Mouse (Mus musculus) liver, adult 2 months (tissue): ENCODE data around the gene Maml3. TPM values are rescaled to one million over a fixed set of nuclear protein-coding genes. Genes with fewer than 3 reads are reported as not detected.

ENCODE experiments used
- DNase-seq: peaks from one replicate; pipeline ENCODE4 v3.0.0-alpha.2; 2011; ENCODE audit warnings: low read depth, low spot score; ENCODE audit errors: extremely low read depth
- H3K27ac ChIP-seq: fragments of 200-500 bp; replicated peaks from 2 replicates; pipeline ENCODE4 v1.5.1; 2012; ENCODE audit warnings: low read depth, mild to moderate bottlenecking, control low read depth, inconsistent platforms, low read length; ENCODE audit not compliant: insufficient read depth
- H3K27me3 ChIP-seq: fragments of 200-500 bp; 2 replicates; pipeline ENCODE4 v1.6.1; 2012; ENCODE audit warnings: mild to moderate bottlenecking, moderate library complexity, low read length, inconsistent platforms; ENCODE audit not compliant: control insufficient read depth, insufficient read depth
- H3K36me3 ChIP-seq: fragments of 200-500 bp; 2 replicates; pipeline ENCODE4 v1.6.1; 2012; ENCODE audit warnings: low read length, inconsistent platforms; ENCODE audit not compliant: control insufficient read depth, insufficient read depth
- H3K4me1 ChIP-seq: fragments of 200-500 bp; 2 replicates; pipeline ENCODE4 v1.6.1; 2011; ENCODE audit warnings: low read length; ENCODE audit not compliant: control insufficient read depth, insufficient read depth
- H3K4me3 ChIP-seq: fragments of 200-500 bp; 2 replicates; pipeline ENCODE4 v1.5.1; 2011; ENCODE audit warnings: low read depth, mild to moderate bottlenecking, control low read depth, low read length, moderate library complexity; ENCODE audit not compliant: insufficient read depth
- H3K79me2 ChIP-seq: fragments of 200-500 bp; 2 replicates; pipeline ENCODE4 v1.6.1; 2012; ENCODE audit warnings: inconsistent platforms, mild to moderate bottlenecking, low read length, moderate library complexity; ENCODE audit not compliant: control insufficient read depth, insufficient read depth
- H3K9ac ChIP-seq: fragments of 200-500 bp; 2 replicates; pipeline ENCODE4 v1.6.1; 2012; ENCODE audit warnings: low read depth, mild to moderate bottlenecking, control low read depth, inconsistent platforms, low read length
- CTCF ChIP-seq: fragments of 200-500 bp; IDR thresholded peaks from 2 replicates; pipeline ENCODE4 v1.5.1; 2011; ENCODE audit warnings: low read depth, low read length, control low read depth
- POLR2A ChIP-seq: fragments of 200-500 bp; IDR thresholded peaks from 2 replicates; pipeline ENCODE4 v1.6.1; 2011; ENCODE audit warnings: low read length, control low read depth; ENCODE audit not compliant: insufficient read depth; ENCODE audit errors: extremely low read depth
- WGBS: fragments of 180-500 bp; shearing (Covaris S2); methylation state at CpG from one replicate; pipeline ENCODE4 v1.1.7; 2018; 5-methylcytosine and 5-hydroxymethylcytosine counted together
- polyA plus RNA-seq: library from polyadenylated mRNA; depleted of rRNA; stranded (reverse); fragments of >200 nt; gene quantifications from 2 replicates; pipeline ENCODE4 v1.2.3, GENCODE M21; 2012
- total RNA-seq: library from RNA; depleted of rRNA; stranded (reverse); fragments of >200 nt; gene quantifications from 2 replicates; pipeline ENCODE4 v1.2.3, GENCODE M21; 2014

Gene Maml3
- total and polyA plus RNA-seq, 2 experiments: 0.64 to 0.92 TPM

- Histone ChIP-seq H3K4me3 (no peak overlapping the region), H3K36me3 (no peaks in the 10 kb centered on the region), H3K4me1 (no peaks in the 10 kb centered on the region), H3K27ac (no peak overlapping the region), H3K9ac (no peak overlapping the region), H3K27me3 (no peaks in the 10 kb centered on the region), H3K79me2 (no peaks in the 10 kb centered on the region)
- WGBS: 75% methylated on average over 8 of the region's 8 CpGs
- TF ChIP-seq CTCF: no peak
- TF ChIP-seq POLR2A: no peak
- DNase-seq: no peak
Measured at GRCm38 (mm10) chr3:51949651-51950050, 155.2 kb downstream of the Maml3 start.

GRCm38 (mm10) chr3:51947168-51947567, 157.7 kb downstream of the Maml3 start:
- Histone ChIP-seq H3K27me3 (no peaks in the 10 kb centered on the region), H3K36me3 (no peaks in the 10 kb centered on the region), H3K9ac (no peak overlapping the region), H3K27ac (no peak overlapping the region), H3K79me2 (no peaks in the 10 kb centered on the region), H3K4me1 (no peaks in the 10 kb centered on the region), H3K4me3 (no peak overlapping the region)
- DNase-seq: no peak
- TF ChIP-seq POLR2A (no peak), CTCF (no peak)
- 88% methylated on average over 3 of the region's 3 CpGs for WGBS

- no peak for TF ChIP-seq CTCF
- TF ChIP-seq POLR2A: no peak
- no peak for DNase-seq
- H3K27ac ChIP-seq: no peak overlapping the region
- H3K4me1 ChIP-seq: no peaks in the 10 kb centered on the region
- H3K36me3 ChIP-seq: no peaks in the 10 kb centered on the region
- H3K4me3 ChIP-seq: no peak overlapping the region
- 79% methylated on average over 8 of the region's 8 CpGs for WGBS
- H3K9ac ChIP-seq: no peak overlapping the region
- no peaks in the 10 kb centered on the region for H3K27me3 ChIP-seq
- no peaks in the 10 kb centered on the region for H3K79me2 ChIP-seq
Measured at GRCm38 (mm10) chr3:51943642-51944041, 161.2 kb downstream of the Maml3 start.

GRCm38 (mm10) chr3:51941781-51942180, 163.1 kb downstream of the Maml3 start:
- Histone ChIP-seq H3K36me3 (no peaks in the 10 kb centered on the region), H3K27me3 (no peaks in the 10 kb centered on the region), H3K4me1 (no peaks in the 10 kb centered on the region), H3K4me3 (no peak overlapping the region), H3K79me2 (no peaks in the 10 kb centered on the region; the same call in 1 of the 2 replicates), H3K9ac (no peak overlapping the region), H3K27ac (no peak overlapping the region)
- TF ChIP-seq CTCF: no peak
- TF ChIP-seq POLR2A: no peak
- WGBS: 85% methylated on average over 8 of the region's 8 CpGs
- DNase-seq: no peak

- H3K9ac ChIP-seq: no peak overlapping the region
- no peaks in the 10 kb centered on the region for H3K27me3 ChIP-seq
- H3K27ac ChIP-seq: no peak overlapping the region
- H3K4me1 ChIP-seq: no peaks in the 10 kb centered on the region
- DNase-seq: no peak
- WGBS: 95% methylated on average over 7 of the region's 7 CpGs
- H3K4me3 ChIP-seq: no peak overlapping the region
- H3K79me2 ChIP-seq: no peaks in the 10 kb centered on the region; the same call in 1 of the 2 replicates
- H3K36me3 ChIP-seq: no peaks in the 10 kb centered on the region
- TF ChIP-seq CTCF: no peak
- no peak for TF ChIP-seq POLR2A
Measured at GRCm38 (mm10) chr3:51939864-51940263, 165.0 kb downstream of the Maml3 start.

- H3K27me3 ChIP-seq: no peaks in the 10 kb centered on the region
- no peaks in the 10 kb centered on the region for H3K36me3 ChIP-seq
- DNase-seq: no peak
- WGBS: 79% methylated on average over 5 of the region's 5 CpGs
- no peak overlapping the region for H3K4me3 ChIP-seq
- H3K79me2 ChIP-seq: no peaks in the 10 kb centered on the region; the same call in 1 of the 2 replicates
- H3K9ac ChIP-seq: no peak overlapping the region
- TF ChIP-seq POLR2A (no peak), CTCF (no peak)
- no peak overlapping the region for H3K27ac ChIP-seq
- H3K4me1 ChIP-seq: no peaks in the 10 kb centered on the region
Measured at GRCm38 (mm10) chr3:51939054-51939453, 165.8 kb downstream of the Maml3 start.

GRCm38 (mm10) chr3:51937176-51937575, 167.7 kb downstream of the Maml3 start:
- Histone ChIP-seq H3K27ac (no peak overlapping the region), H3K27me3 (no peaks in the 10 kb centered on the region), H3K4me1 (no peaks in the 10 kb centered on the region), H3K4me3 (no peak overlapping the region), H3K79me2 (no peaks in the 10 kb centered on the region; the same call in 1 of the 2 replicates), H3K36me3 (no peaks in the 10 kb centered on the region), H3K9ac (no peak overlapping the region)
- no peak for TF ChIP-seq POLR2A
- no peak for TF ChIP-seq CTCF
- DNase-seq: no peak
- 86% methylated on average over 5 of the region's 5 CpGs for WGBS
